Mouse (Mus musculus) testis, adult 2 months (tissue): ENCODE data around the gene Rab3gap1. TPM values are rescaled to one million over a fixed set of nuclear protein-coding genes. Genes with fewer than 3 reads are reported as not detected.
"Not testable (repeated sequence)": the region's sequence is repeated elsewhere in the genome, so short reads cannot be mapped to it uniquely, and the experiment has no call there.

Source experiments
- H3K27ac ChIP-seq: fragments of 200-500 bp; 2 replicates; pipeline ENCODE4 v1.5.1; 2012; ENCODE audit warnings: low read depth, low read length; ENCODE audit not compliant: control insufficient read depth, insufficient read depth
- H3K27me3 ChIP-seq: fragments of 200-500 bp; 2 replicates; pipeline ENCODE4 v1.6.1; 2012; ENCODE audit warnings: mild to moderate bottlenecking, low read length, moderate library complexity; ENCODE audit not compliant: control insufficient read depth, insufficient read depth
- H3K36me3 ChIP-seq: fragments of 200-500 bp; 2 replicates; pipeline ENCODE4 v1.6.1; 2012; ENCODE audit warnings: mild to moderate bottlenecking, low read length; ENCODE audit not compliant: control insufficient read depth, insufficient read depth
- H3K4me1 ChIP-seq: fragments of 200-500 bp; 2 replicates; pipeline ENCODE4 v1.6.1; 2012; ENCODE audit warnings: low read length; ENCODE audit not compliant: control insufficient read depth, insufficient read depth
- H3K4me3 ChIP-seq: fragments of 200-500 bp; 2 replicates; pipeline ENCODE4 v1.5.1; 2012; ENCODE audit warnings: low read depth, mild to moderate bottlenecking, low read length, moderate library complexity, mixed read lengths; ENCODE audit not compliant: control insufficient read depth
- CTCF ChIP-seq: fragments of 200-500 bp; IDR thresholded peaks from 2 replicates; pipeline ENCODE4 v1.5.1; 2012; ENCODE audit warnings: low read depth, mild to moderate bottlenecking, inconsistent platforms, low read length, moderate library complexity; ENCODE audit not compliant: control insufficient read depth, insufficient read depth, insufficient replicate concordance
- POLR2A ChIP-seq: fragments of 200-500 bp; IDR thresholded peaks from 2 replicates; pipeline ENCODE4 v1.6.1; 2012; ENCODE audit warnings: low read depth, mild to moderate bottlenecking, inconsistent platforms, low read length, moderate library complexity; ENCODE audit not compliant: control insufficient read depth
- polyA plus RNA-seq: library from polyadenylated mRNA; depleted of rRNA; stranded (reverse); fragments of >200 nt; gene quantifications from 2 replicates; pipeline ENCODE4 v1.2.3, GENCODE M21; 2012

Rab3gap1 gene
- polyA plus RNA-seq, 1 experiment = 7.7 TPM

DNA sequence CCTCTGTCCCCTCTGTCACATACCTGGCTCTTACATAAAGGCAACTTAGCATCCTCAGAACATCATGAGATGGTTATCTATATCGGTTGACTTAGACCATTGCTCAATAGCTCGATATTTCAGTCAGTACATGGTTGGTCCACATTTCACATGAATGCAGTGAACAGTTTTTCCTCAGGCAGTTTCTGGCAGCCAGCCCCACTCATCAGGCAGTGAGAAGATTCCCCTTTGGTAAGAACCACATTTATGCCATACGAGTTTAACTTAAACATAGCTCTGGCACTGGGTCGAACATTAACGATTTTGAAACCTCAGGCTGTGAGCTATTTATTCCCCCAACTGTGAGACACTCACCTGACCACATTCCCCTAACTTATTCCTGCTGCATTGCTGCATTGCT, 80.2 kb downstream of the Rab3gap1 start:
- Histone ChIP-seq H3K4me1 (no peaks in the 10 kb centered on the region), H3K27ac (no peak overlapping the region), H3K4me3 (no peak overlapping the region), H3K36me3 (no peaks in the 10 kb centered on the region; the same call in 1 of the 2 replicates), H3K27me3 (no peaks in the 10 kb centered on the region)
- TF ChIP-seq CTCF (no peak), POLR2A (no peak)

DNA sequence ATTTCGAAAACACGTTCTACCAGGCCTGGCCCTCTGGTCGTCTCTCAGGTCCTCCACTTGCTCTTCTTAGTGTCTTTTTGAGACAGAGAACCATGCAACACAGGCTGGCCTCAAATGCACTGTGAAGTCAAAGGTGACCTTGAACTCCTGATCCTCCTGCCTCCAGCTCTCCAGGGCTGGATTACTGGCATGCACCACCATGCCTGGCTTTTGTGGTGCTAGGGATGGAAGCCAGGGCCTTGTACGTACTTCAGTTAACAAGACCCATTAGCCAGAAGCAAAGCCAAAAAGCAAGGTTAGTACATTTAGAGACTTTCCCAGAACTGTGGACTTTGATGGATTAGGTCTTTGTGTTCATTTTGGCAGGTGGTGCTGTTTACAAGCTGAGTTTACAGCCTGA, 83.7 kb downstream of the Rab3gap1 start:
- H3K36me3 ChIP-seq = no peaks in the 10 kb centered on the region; the same call in 1 of the 2 replicates
- TF ChIP-seq POLR2A = no peak
- TF ChIP-seq CTCF = no peak
- H3K4me1 ChIP-seq = no peaks in the 10 kb centered on the region
- no peak overlapping the region for H3K27ac ChIP-seq
- no peak overlapping the region for H3K4me3 ChIP-seq
- no peaks in the 10 kb centered on the region for H3K27me3 ChIP-seq

DNA sequence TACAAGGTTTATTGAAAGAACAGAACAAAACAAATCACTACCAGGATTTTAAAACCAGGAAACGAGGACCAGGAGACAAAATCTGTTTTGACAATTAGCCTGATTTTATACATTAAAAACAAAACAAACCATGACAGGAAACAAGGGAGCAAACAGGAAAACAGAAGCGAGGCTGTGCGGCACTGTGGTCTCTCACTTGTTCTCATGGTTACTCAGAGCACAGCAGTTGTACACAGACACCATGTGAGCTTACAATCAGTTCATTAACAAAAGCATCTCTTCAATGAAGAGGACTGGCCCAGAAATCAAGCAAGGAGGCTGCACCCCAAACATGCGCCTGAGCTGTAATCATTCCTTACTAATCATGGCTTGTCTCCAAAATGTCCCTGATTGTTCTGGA, 85.6 kb downstream of the Rab3gap1 start:
- not testable (repeated sequence) for H3K27ac ChIP-seq, H3K4me1 ChIP-seq, H3K36me3 ChIP-seq, H3K4me3 ChIP-seq, H3K27me3 ChIP-seq

DNA sequence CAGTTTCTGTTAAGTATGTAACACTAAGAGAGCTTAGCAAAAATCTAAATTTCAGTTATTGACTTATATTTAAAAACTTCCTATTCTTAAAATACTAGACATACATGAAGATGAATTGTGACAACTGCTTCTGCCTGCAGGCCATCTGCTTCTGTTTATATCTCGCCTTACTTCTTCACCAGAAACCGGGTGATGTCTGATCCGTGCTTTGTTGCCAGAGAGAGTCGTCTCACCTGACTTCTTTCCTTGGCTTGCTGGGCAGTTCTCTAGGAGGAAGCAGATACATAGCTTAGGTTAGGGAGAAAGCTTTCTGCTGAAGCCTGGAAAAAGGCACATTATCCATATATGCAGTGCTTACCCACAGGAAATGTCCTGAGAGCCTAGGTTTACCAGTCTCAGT, 86.2 kb downstream of the Rab3gap1 start:
- Histone ChIP-seq H3K36me3 (no peaks in the 10 kb centered on the region; the same call in 1 of the 2 replicates), H3K4me3 (no peak overlapping the region), H3K4me1 (no peaks in the 10 kb centered on the region), H3K27ac (no peak overlapping the region), H3K27me3 (no peaks in the 10 kb centered on the region)
- TF ChIP-seq CTCF (no peak), POLR2A (no peak)

DNA sequence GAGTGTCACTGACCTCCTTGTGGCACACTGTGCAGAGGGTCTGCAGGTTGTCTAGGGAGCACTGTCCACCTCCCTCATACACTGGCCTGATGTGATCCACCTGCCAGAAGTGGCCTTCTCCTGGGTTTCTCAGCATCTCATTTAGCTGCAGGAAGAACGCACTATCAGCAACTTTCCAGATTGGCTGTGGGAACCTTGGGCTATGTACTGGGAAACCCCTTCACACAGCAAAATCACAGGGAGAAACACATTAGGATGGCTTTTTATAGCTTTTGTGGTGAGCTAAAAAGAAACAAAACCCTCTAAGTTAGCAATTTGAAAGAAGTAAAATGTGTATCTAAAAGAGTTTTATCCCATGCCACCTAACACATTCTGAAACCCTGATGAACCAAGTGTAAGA, 88.0 kb downstream of the Rab3gap1 start:
- H3K36me3 ChIP-seq = no peaks in the 10 kb centered on the region; the same call in 1 of the 2 replicates
- no peak for TF ChIP-seq CTCF
- TF ChIP-seq POLR2A = no peak

DNA sequence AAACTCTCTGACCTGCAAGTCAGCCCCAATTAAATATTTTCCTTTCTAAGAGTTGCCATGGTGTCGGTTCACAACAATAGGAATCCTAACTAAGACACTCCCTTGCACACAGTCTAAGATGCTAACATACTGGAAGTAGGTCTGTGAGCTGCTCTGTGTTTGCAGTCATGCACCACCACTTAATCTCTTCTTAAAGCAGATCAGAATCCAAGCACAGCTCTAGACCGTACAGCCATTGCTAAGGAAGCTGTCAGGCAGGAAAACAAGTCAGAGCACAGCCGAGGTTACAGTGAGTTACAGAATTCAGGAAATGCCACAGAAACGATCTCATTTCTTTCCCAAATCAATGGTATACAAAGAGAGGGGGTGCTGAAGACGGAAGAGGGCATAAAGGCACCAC, 90.2 kb downstream of the Rab3gap1 start:
- Histone ChIP-seq H3K36me3 (peaks cover 1% of the 10 kb centered on the region; the same call in 1 of the 2 replicates), H3K27ac (no peak overlapping the region), H3K4me3 (no peak overlapping the region), H3K27me3 (no peaks in the 10 kb centered on the region), H3K4me1 (no peaks in the 10 kb centered on the region)
- TF ChIP-seq CTCF (no peak), POLR2A (no peak)

More for the DNA sequence above, 88.0 kb downstream of the Rab3gap1 start:
- Histone ChIP-seq H3K27ac (no peak overlapping the region), H3K4me3 (no peak overlapping the region), H3K27me3 (no peaks in the 10 kb centered on the region), H3K4me1 (no peaks in the 10 kb centered on the region)

DNA sequence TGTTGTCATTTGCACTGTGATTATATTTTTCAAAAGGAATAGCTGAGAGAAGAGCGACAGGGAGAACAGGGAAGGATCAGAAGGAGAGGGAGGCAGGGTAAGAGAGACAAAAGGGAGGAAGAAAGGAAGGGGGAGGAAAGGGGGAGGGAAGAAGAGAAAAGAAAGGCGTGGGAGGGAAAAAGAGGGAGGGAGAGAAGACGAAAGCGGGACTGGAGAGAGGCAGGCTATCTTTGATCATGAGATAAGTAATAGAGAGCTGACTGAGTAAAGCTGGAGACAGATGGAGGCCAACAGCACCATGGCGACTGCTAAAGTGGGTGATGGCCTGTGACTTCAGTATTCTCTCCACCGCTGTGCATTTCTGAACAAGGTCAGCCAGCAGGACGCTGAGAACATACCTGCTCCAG, 90.7 kb downstream of the Rab3gap1 start:
- H3K27ac ChIP-seq = no peak overlapping the region
- H3K27me3 ChIP-seq = no peaks in the 10 kb centered on the region
- TF ChIP-seq POLR2A = no peak
- no peak for TF ChIP-seq CTCF
- no peaks in the 10 kb centered on the region for H3K4me1 ChIP-seq
- no peak overlapping the region for H3K4me3 ChIP-seq
- H3K36me3 ChIP-seq = peaks cover 1% of the 10 kb centered on the region; the same call in 1 of the 2 replicates

DNA sequence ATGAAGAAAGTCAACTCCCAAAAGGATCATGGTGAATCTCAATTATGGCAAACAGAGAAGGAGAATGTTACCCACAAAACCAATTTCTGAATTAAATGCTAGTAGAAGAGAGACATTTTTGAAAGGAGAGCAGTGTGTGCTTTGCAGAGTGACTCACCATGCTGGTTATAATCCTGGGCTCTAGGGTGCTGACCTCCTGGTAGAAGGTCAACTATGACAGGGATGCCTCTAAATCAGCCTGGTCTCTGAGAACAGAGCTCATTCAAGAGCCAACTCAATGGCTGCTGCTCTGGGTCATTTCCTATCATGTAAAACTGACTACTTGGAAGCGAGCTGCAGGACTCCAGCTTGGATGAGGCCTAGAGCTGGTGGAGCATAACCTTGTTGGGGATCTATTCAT, 92.6 kb downstream of the Rab3gap1 start:
- Histone ChIP-seq H3K27me3 (no peaks in the 10 kb centered on the region), H3K27ac (no peak overlapping the region), H3K4me3 (no peak overlapping the region), H3K36me3 (peaks cover 1% of the 10 kb centered on the region; the same call in 1 of the 2 replicates), H3K4me1 (no peaks in the 10 kb centered on the region)
- TF ChIP-seq CTCF (no peak), POLR2A (no peak)
